Mouse (Mus musculus) retina, postnatal 7 days (tissue): ENCODE data around the gene Retreg1.
"Not testable (repeated sequence)": the region's sequence is repeated elsewhere in the genome, so short reads cannot be mapped to it uniquely, and the experiment has no call there.

Experiments used
- DNase-seq: peaks from one replicate; pipeline ENCODE4 v3.0.0-alpha.2; 2012; ENCODE audit warnings: low read depth, low spot score

Gene Retreg1

DNA sequence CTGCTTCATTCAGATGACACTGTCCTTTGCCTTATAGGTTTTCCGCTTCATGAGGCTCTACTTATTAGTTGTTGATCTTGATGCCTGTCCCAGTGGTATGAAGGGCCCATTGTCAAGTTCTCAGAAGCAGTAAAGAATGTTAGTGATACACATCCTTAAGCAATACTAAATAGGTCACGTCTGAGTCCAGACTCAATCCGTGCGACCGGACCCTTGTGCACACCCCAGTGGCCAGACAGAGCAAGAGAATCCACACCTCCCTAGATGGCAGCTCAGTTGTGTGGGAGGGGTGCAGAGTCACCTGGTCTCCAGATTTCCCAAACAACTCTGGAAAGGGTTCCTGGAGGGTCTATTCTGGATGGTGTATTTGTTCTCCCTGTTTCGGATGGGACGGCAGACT lies 103.5 kb downstream of the Retreg1 start:
- DNase-seq = no peak

DNA sequence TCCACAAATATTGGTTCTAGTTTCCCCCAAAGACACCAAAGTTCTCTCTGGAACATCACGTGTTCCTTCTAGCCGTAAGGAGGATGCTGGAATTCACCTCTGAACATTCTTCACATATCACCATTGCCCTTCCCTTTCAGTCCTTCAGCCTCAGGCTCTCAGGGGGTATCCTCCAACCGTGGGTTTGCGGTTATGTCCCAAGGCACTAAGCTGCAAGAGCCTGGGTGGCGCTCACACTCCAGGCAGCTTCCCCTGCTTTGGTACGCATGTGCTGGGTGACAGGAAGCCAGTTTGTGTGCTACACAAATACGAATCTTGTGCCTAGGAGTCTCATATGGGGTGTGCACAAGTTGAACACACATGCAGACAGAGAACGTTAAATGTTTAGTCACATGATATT lies 104.4 kb downstream of the Retreg1 start:
- DNase-seq = no peak

DNA sequence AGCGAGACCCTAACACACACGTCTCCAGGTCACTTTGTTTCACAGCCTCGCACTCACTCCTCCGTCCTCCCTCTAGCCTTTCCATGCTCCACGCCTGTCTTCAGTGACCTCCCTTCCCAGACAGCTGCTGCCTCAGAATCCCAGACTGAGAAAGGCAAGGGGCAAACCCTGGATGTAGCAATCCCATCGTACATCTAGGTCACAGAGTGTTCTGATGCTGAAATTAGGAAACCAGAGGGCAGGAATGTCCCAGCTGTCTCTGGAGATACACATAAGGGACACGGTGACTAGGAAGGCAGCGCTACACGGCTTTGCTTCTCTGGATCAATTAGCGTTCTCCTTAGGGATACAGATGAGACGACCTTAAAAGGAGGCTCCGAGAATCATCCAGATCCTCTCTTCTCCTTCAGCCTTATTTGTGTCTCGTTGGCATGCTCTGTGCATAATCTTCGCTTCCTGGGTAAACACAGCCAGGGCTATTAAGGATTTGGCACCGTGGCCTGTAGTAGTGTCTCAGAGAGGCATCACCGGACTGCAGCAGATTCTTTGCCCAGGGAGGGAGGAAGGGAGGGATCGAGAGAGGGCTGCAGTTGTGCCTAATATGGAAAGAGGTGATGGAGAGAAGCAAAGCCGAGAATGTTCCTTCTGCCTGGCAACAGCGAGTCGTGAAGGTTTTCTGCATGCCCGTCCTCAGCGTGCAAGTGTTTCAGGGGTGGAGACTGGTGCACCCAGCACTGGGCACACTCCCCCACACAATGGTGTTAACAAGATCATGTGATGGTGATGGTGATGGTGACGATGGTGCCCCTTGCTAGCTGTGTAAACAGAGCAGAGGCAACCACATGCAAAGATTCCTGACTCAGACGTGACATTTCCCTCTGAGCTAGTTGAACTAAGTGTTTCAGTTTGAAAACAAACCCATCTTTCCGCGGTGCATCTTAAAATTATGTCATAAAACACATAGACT lies 105.6 kb downstream of the Retreg1 start:
- DNase-seq = no peak

DNA sequence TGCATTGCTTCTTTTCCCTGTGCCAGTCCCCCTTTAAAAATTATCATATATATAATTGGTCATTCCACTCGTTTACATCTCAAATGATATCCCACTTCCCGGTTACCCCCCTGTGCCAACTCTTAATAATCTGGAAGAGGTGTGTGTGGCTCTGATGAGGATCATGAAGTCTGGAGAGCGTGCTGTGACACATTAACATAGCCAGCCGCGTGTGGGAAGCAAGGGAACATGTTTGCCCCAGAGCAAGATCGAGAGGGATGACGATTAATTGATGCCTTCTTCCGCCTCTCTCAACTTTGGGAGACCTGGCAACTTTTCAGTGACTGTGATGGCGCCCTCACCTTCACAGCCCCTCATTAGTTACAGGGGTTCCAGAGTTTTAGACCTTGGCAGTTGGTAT lies 106.7 kb downstream of the Retreg1 start:
- DNase-seq = no peak

DNA sequence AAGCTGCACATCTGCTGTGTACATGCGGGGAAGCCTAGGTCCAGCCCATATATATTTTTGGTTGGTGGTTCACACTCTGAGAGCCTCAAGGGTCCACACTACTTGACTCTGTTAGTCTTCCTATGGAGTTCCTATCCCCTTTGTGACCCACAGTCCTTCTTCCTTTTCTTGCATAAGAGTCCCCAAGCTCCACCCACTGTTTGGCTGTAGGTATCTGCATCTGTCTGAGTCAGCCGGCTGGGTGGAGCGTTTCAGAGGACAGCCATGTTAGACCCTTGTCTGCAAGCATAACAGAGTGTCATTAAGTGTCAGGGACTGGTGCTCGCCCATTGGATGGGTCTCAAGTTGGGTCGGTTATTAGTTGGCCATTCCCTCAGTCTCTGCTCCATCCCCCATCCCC lies 107.6 kb downstream of the Retreg1 start:
- no peak for DNase-seq

DNA sequence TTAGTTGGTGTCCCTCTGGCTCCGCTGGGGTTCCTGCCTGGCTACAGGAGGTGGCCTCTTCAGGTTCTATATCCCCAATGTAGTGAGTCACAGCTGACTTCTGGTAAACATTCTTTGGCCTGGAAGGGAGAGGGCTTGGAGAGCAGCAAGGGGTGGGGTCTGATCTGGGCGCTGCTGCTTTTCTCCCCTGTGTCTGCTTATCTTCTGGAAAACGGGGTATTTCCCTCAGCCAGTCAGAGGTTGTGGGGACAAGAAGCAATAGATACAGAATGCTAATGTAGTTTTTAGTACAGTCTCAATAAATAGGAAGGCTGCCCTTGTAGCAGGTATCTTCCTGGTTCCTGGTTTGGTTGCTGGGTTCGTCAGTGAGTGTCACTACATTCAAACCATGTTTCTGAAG lies 108.1 kb downstream of the Retreg1 start:
- no peak for DNase-seq

DNA sequence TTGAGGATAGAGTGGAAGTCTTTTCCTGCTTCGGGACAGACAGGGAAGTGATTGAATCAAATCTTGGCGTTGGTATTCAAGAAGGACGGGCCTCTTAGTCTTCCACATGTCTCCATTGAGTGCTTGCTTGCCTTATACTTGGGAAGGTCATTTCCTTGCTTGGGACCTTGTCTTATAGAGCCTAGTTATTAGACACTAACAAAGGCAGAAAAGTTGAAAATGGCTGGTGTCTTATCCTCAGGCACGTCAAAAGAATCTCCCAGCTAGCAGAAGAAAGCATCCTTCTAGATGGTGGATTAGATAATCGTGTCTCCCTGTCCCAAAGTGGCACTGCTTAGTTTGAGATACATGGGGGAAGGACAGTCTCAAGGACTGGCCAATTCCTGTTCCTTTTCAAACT lies 113.0 kb downstream of the Retreg1 start:
- no peak for DNase-seq

DNA sequence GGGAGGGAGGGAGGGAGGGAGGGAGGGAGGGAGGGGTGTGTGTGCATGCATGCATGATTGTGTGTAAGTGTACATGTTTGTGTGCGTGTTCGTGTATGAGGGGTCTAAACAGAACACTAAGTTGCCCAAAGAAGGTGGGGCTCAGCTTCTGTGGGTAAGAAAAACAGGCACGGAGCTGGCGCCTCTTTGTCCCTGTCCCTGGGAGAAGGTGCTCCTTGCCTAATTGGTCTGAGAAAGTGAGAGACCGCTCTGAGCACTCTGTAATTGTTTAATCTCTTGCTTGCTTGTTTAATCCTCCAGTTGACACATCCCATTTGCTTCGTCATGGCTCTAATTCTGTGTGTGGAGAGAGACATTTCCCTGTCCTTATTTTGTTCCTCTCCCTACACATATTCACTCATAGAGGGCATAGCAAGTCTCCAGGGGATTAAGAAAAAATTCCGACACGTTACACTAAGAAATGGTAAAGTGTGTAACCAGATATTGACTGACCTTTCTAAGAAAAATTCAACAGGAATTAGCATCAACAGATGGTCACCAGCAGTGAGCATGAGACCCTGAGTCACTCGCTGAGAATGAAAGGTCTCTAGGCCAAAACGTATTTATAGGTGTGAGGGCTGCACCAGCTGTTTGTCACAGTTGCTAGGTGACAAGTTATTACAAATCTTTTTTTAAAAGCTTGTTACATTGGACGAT lies 113.6 kb downstream of the Retreg1 start:
- no peak for DNase-seq

DNA sequence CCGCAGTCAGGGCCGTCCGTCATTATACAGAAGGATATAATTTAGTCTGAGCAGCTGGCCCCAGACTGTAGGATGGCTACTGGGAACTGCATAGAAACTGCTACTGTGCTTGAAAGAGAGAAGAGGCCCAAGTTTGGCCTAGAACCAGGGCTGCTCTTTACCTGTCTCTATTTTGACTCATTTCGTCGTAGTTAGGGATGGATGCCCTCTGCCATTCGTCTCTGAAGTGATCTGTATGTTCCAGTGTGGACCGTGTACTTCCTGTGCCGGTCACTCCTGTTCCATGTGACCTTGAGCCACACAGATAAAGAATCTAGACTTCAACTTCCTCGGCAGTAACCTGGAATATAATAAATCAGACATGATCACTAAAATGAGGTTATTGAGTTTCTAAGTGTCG lies 114.7 kb downstream of the Retreg1 start:
- DNase-seq = no peak

DNA sequence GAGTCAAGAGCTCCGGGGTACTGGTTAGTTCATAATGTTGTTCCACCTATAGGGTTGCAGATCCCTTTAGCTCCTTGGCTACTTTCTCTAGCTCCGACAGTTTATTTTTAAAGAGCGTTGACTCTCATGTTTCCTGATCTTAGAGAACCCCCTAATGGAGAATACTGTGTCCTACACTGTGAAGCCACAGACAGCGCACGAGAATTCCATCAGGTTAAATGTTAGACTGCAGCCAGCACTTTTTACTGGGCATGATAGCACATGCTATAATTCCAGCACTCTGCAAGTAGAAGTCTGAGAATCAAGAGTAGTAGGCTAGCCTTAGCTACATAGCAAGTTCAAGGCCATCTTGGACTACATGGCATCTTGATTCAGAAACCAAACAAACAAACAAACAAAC lies 116.4 kb downstream of the Retreg1 start:
- peak; percentile 34 for DNase-seq

DNA sequence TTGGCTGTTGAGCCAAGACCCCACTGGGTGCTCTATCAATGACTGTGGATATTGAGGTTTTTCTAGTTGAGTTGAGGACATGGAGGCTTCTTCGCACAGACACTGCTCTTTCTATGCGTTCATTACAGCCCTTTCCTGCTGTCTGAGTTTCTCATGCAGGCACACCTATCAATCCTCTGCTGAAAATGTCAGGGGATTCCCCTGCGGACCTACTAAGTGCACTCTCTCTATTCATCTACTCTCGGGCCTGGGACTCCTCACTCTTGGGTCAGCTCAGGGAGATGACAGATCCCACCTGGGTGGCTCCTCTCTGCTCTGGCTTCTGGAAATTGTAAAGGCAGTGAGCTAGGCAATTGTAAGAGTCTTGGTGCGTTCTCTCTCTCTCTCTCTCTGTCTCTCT lies 117.3 kb downstream of the Retreg1 start:
- DNase-seq = no peak

DNA sequence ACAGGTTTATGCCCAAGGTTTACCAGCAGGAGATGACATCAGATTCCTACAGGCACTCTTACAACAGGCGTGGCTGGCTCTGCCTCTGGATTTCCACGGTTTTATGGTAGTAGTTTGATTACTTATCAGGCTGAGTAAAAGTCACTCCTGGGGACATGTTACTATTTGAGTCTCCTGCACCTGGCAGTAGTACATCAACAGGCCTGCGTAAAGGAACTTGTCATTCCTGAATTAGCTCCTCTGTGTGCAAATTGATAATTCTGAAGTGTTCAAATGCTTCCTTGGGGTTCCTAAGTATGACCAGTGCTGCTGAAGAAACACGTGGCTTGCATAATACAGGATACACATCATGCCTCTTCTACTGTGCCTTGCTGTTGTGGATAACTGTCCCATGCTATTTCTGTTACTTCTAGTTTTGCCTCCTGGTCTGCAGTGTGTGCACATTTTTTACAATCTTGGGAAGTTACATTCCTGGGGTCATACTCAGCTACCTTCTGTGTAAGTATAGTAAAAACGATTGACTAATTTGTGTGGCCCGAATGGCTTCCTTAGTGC lies 123.3 kb downstream of the Retreg1 start:
- DNase-seq = no peak

DNA sequence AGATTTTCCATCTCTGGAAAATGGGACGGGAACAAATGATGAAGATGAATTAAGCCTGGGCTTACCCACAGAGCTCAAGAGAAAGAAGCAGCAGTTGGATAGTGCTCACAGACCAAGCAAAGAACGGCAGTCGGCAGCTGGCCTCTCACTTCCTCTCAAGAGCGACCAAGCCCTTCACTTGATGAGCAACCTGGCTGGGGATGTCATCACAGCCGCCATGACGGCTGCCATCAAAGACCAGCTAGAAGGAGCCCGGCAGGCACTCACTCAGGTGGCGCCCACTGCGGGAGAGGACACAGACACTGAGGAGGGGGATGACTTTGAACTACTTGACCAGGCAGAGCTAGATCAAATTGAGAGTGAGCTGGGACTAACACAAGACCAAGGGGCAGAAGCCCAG lies 128.6 kb downstream of the Retreg1 start:
- no peak for DNase-seq

DNA sequence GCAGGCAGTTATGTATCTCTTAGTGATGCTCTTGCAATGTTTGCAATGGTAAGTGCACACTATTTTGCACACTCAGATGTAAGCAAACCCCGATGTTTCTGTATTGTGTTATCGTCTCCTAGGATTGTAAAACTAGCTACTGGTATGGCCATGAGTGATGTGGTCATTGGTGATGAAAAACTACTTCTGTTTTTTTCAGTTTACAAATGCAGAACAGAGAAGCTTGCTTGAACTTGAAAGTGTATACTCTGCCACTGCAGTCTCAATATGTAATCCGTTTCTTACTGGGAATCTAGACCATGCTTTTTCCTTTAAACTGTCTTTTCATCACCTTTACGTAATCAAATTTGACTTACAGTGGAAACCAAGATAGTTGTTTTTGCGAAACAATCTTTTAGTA lies 129.8 kb downstream of the Retreg1 start:
- no peak for DNase-seq

DNA sequence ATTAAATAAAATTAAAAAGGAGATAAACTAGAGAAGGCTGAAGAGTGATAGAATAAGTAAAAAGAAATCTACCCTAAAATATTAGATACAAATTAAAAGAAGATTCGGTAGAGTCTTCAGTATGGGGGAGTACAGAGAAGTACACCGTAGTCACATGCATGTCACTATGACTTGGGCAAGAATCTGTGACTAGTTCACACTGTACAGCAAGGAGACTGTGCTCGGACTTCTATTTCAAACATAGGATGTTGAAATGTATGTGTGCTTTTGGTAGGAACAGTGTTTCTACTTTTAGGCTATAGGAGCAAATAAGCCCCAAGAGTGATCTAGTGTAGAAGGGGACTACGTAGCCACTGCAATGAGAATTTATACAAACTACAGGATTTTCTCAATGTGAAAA lies 131.4 kb downstream of the Retreg1 start:
- DNase-seq = no peak

DNA sequence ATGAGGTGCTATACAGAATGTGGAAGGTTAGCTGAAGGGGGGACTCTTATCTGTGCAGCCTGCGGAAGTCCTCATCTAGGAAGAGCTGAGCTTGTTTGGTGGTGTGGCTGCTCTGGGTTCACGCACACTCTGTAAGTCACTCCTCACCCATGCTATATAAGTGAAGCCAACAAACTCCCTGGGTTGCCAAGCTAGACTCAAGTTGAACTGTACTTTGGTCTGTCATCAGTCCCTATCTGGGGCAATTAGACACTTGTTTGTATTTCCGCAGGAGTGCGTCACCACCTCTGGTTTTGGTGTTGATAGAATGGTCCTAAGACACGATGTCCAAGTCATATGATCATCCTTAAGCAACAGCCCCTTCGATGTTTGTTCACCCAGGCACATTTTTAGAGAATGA lies 132.8 kb downstream of the Retreg1 start:
- DNase-seq = no peak

DNA sequence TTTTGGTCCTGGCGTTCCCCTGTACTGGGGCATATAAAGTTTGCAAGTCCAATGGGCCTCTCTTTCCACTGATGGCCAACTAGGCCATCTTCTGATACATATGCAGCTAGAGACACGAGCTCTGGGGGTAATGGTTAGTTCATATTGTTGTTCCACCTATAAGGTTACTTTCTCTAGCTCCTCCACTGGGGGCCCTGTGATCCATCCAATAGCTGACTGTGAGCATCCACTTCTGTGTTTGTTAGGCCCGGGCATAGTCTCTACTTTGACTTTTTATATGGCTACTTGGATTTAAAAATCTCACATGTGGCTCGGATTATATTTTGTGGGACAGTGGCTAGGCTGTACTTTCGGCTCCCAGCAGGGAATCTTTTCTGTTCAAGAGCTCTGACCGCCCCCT lies 140.6 kb downstream of the Retreg1 start:
- not testable (repeated sequence) for DNase-seq

DNA sequence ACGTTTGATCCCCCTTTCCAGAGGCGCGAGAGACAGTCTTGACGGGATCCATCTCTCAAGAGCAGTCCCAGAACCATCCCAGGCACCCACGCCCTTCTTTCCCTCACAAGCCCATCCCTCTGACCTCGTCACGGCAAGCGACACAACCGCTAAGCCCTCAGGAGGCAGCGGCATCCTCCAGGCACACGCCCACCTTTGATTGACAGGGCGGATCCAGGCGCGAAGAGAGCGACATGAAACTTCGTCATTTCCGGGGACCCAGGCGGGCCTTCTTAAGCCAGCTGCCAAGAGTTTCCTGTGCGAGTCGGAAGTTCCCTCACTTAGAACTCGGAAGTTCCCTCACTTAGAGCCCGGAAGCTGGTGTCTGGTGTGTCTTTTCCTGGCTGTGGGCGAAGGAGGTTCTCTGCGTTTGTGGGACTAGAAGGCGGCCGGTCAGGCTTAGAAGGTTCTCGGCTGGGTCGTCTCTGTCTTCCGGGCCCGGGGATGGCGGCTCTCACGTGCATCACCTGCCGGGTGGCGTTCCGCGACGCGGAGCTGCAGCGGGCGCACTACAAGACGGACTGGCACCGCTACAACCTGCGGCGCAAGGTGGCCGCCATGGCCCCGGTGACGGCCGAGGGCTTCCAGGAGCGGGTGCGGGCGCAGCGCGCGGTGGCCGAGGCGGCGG lies 141.2 kb downstream of the Retreg1 start, which contains the start of gene Zfp622:
Gene Zfp622 (plus strand): TSS at position 300 of the 667 bp plus-strand sequence.
- DNase-seq = peak; percentile 97

DNA sequence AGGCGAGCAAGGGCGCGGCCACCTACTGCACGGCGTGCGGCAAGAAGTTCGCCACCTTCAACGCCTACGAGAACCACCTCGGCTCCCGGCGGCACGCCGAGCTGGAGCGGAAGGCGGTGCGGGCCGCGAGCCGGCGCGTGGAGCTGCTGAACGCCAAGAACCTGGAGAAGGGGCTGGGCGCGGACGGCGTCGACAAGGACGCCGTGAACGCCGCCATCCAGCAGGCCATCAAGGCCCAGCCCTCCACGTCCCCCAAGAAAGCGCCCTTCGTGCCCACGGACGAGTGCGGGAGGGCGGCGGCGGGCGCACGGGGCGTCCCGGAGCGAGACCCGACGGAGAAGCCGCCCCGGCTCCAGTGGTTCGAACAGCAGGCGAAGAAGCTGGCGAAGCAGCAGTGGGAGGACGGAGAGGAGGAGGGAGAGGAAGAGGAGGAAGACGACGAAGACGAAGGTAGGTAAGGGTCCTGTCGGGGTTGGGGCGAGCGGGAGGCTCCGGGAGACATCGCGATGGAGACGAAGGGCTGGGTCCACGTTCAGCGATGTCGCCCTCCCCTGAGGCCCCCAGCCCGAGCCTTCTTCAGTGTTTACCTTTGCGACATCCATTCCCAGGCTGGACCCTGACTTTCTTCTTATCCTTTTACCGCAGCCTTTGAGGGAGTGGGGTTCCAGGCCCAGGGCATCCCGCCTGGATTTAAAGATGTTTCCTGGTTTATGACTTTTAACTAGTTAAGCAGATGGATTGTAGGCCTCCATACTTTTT lies 141.9 kb downstream of the Retreg1 start:
- no peak for DNase-seq

DNA sequence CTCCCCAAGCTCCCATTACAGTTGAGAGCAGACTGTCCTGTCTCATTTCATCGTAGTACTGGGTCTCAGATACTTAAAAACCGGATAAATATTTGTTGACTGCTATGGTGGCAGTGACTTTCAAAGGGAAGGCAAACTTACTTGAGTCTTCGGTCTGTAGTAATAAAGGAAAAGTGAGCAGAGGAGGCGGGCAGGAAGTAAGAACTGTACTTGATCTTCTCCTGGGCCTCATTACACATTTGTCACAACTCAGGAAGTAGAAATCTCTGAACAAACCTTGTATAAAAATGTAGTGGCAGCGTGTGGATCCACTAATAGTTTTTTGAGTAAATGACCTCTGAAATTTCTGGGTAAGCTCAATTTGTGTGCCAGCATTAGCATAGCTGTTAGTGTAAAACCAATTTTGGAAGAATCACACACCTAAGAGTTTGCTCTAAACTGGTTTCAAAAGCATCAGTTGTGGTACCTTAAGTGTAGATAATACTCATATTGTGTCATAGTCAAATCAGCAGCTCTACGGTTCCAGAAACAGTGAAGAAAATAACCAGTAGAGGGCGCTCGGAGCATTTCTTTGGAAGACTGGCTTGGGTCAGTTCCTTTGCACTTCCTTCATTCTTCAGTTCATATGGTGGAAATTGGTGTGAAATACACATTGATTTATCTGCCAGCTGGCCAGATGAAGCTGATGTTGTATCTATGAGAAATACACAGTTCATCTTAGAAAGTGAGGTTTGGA lies 150.2 kb downstream of the Retreg1 start:
- DNase-seq = peak; percentile 31

DNA sequence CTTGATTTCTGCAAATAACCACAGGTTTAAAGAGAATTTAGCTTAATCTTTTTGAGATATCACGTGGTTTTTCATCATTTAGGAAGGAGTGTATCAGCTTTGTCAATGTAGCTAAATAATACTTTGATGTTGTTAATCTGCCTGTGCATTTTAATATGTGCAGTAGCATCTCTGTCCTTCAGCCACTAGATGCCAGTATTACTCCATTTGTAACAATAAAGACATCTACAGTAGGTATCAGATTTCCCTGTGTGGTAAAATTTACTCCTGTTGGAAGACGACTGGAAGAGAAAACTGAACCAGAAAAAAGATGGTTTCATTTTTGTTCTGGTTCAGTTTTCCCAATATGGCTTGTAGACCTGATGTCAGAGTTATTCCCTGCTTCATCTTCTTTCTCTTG lies 152.5 kb downstream of the Retreg1 start:
- DNase-seq = peak; percentile 56
